Mouse (Mus musculus): ENCODE data around the gene Serpina1a. TPM values are rescaled to one million over a fixed set of nuclear protein-coding genes. Genes with fewer than 3 reads are reported as not detected.
"Not testable (repeated sequence)": the region's sequence is repeated elsewhere in the genome, so short reads cannot be mapped to it uniquely, and the experiment has no call there.

Serpina1a gene
- total RNA-seq (2021): not detected
- long read RNA-seq, experiment 1: 0 reads
- long read RNA-seq, experiment 2: 0 reads

DNA sequence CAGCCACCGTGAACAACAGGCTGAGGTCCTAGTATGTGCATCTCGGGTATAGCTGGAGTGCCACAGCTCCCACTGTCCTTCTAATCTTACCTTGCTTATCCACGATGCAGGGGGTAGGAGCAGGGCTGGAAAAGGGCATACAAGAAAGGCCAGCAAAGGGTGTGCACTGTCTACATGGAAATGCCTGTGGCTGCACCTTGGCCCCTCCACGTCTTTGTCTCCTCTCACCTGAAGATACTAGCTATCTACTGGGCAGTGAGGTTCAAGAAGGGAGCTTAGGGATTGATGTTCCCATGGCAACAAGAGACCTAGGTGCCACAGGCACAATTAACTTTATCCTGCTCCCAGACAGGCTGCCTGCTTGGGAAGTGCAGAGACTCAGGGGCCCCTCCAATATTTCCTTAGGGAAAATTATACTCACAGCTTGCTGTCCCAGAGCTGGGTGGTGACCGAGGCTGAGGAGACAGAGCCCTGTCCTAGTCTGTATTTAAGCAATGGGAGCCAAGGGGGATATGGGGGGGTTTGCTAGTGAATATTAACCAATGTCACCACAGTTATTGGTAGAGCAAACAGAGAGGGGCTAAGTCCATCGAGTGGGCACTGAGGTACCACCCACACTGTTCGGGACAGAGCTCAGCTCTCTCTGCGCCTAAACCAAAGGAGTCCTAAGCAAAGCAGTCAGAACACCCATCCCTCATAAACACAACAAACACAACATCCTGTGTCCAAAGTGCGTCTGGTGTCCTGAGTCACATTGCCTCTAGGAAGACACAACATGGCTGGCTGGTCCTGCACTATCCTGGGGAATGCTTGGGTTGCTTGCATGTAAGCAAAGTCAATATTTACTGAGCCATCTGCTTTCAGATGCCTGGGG is at the start of gene Serpina1a:
Serpina1a (minus strand) TSS at position 462 of the 874 bp plus-strand sequence.
- DNase-seq (ENCODE audit: low spot score in 2 of 2): not testable (repeated sequence)

GRCm38 (mm10) chr12:103909181-103909580 is 45.8 kb upstream of the Serpina1a start:
- DNase-seq (ENCODE audit: low spot score in 2 of 2): not testable (repeated sequence)

DNA sequence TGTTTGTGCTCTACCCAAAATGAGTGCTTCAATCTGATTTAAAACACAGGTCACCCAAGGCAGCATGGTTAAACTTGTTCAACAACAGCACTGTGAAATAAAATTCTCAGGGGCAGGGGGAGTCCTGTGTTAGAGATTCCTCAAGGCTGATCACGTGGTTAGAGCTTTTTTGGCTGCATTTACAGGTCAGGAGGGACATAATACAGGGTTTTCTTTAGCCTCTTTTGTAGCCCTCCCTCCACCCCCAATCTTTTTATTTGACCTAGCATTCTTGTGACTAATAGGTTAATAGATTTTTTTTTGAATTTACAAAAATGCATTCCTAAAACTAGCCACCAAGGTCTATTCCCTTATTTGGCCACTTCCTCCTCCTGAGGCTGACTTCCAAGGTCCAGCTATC is 44.4 kb upstream of the Serpina1a start:
- DNase-seq (ENCODE audit: low spot score in 2 of 2): not testable (repeated sequence)

- DNase-seq (ENCODE audit: low spot score in 2 of 2): not testable (repeated sequence)
Measured at GRCm38 (mm10) chr12:103904837-103905340, 41.5 kb upstream of the Serpina1a start, which contains the start of gene Serpina1c. Serpina1c (minus strand) TSS chr12:103904887.

DNA sequence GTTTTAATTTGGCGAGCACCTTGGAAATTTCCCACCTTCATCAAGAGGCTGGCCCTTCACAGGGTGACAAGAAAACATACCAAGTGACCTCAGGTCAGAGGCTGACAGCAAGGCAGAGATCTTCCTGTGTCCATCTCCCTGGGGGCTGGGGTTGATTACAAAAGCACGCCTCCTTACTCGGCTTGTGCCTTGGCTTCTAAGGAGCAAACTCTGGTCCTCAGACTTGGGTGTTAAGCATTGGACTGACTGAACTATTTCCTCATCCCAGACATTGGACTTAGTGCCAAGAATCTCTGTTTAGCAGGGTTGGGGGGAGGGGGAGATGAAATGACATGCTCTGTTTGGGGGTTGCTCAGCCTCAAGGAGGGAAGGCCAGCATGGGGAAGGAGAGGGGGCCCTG is 38.6 kb upstream of the Serpina1a start:
- not testable (repeated sequence) for DNase-seq (ENCODE audit: low spot score in 2 of 2)

DNA sequence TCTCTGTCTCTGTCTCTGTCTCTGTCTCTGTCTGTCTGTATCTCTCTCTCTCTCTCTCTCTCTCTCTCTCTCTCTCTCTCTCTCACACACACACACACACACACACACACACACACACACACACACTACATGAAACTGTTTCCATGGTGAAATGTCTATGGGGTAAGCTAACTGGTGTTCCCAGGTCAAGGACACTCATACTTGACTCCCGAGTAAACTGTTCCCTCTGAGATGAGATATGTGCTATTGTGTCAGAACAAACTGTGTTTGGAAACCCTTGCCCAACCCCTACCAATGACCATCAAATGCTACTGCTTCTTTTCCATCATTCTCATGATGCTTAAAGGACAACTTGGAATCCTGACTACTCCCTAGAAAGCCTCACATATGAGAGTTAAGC is 3.5 kb upstream of the Serpina1a start:
- not testable (repeated sequence) for DNase-seq (ENCODE audit: low spot score in 2 of 2)

DNA sequence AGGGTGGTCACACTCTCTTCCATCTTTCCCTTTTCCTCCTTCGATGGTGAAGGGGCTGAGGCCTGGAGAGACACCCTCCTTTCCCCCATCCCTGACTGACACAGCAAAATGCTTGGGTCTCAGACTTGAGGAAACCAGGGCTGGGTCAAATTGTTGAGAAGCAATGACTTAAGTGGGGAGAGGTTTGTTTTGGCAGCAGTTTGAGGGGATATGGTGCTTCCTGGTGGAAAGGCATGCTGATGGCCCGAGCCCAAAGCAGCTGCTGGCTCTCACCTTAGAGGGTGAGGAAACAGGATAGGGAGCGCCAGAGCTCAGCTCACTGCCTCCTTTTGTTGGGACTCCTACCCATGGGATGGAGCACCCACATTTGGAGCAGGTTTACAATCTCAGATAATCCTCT is 2.4 kb downstream of the Serpina1a start:
- DNase-seq (ENCODE audit: low spot score in 2 of 2): no peak

DNA sequence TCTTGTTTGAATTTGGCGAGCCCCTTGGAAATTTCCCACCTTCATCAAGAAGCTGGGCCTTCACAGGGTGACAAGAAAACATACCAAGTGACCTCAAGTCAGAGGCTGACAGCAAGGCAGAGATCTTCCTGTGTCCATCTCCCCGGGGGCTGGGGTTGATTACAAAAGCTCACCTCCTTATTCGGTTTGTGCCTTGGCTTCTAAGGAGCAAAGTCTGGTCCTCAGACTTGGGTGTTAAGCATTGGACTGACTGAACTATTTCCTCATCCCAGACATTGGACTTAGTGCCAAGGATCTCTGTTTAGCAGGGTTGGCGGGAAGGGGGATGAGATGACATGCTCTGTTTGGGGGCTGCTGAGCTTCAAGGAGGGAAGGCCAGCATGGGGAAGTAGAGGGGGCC is 2.8 kb downstream of the Serpina1a start:
- not testable (repeated sequence) for DNase-seq (ENCODE audit: low spot score in 2 of 2)

GRCm38 (mm10) chr12:103859584-103859983 is 3.8 kb downstream of the Serpina1a start:
- not testable (repeated sequence) for DNase-seq (ENCODE audit: low spot score in 2 of 2)

GRCm38 (mm10) chr12:103853032-103853431 is 10.3 kb downstream of the Serpina1a start:
- not testable (repeated sequence) for DNase-seq (ENCODE audit: low spot score in 2 of 2)

GRCm38 (mm10) chr12:103830273-103830672 is 33.1 kb downstream of the Serpina1a start, which contains the start of gene Serpina1b:
Serpina1b (minus strand) TSS chr12:103830373.
- not testable (repeated sequence) for DNase-seq (ENCODE audit: low spot score in 2 of 2)

DNA sequence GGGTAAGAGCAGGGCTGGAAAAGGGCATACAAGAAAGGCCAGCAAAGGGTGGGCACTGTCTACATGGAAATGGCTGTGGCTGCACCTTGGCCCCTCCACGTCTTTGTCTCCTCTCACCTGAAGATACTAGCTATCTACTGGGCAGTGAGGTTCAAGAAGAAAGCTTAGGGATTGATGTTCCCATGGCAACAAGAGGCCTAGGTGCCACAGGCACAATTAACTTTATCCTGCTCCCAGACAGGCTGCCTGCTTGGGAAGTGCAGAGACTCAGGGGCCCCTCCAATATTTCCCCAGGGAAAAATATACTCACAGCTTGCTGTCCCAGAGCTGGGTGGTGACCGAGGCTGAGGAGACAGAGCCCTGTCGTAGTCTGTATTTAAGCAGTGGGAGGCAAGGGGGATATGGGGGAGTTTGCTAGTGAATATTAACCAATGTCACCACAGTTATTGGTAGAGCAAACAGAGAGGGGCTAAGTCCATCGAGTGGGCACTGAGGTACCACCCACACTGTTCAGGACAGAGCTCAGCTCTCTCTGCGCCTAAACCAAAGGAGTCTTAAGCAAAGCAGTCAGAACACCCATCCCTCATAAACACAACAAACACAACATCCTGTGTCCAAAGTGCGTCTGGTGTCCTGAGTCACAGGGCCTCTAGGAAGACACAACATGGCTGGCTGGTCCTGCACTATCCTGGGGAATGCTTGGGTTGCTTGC is 35.5 kb downstream of the Serpina1a start:
- not testable (repeated sequence) for DNase-seq (ENCODE audit: low spot score in 2 of 2)

GRCm38 (mm10) chr12:103823826-103824225 is 39.5 kb downstream of the Serpina1a start:
- not testable (repeated sequence) for DNase-seq (ENCODE audit: low spot score in 2 of 2)

Other genes with a start within 250 kb of the Serpina1a start
- gene Serpina10, start 232.1 kb downstream of the Serpina1a start, total RNA-seq (2021): under 1 TPM in 1 of 2 experiments, not detected in 1; 0.09 TPM
- gene Serpina6, start 206.3 kb downstream of the Serpina1a start, total RNA-seq (2021): not detected
- not detected for gene Serpina16, start 187.4 kb downstream of the Serpina1a start, total RNA-seq (2021)
- gene Serpina1f, start 168.0 kb downstream of the Serpina1a start, total RNA-seq (2021): not detected
- not detected for gene Serpina1d, start 90.0 kb downstream of the Serpina1a start, total RNA-seq (2021)
- gene Serpina1b, start 33.2 kb downstream of the Serpina1a start, total RNA-seq (2021): not detected
- not detected for gene Serpina1c, start 41.3 kb upstream of the Serpina1a start, total RNA-seq (2021)
- not detected for gene Serpina1e, start 95.4 kb upstream of the Serpina1a start, total RNA-seq (2021)
- gene Serpina11, start 126.4 kb upstream of the Serpina1a start, total RNA-seq (2021): not detected
- gene Serpina9, start 150.2 kb upstream of the Serpina1a start, total RNA-seq (2021): under 1 TPM in 1 of 2 experiments, not detected in 1; 0.18 TPM
- gene Serpina12, start 180.9 kb upstream of the Serpina1a start, total RNA-seq (2021): not detected
- gene Serpina5, start 237.6 kb upstream of the Serpina1a start, total RNA-seq (2021): not detected
- gene Serpina3a, start 249.2 kb upstream of the Serpina1a start, total RNA-seq (2021): not detected

Measured in layer of hippocampus, postnatal 14 days (tissue).